Mouse (Mus musculus) frontal cortex, postnatal 25 days (tissue): ENCODE data around the gene Tbc1d10c.
"Not testable (repeated sequence)": the region's sequence is repeated elsewhere in the genome, so short reads cannot be mapped to it uniquely, and the experiment has no call there.

Experiments
- DNase-seq, 2 experiments: peaks; one replicate each; pipeline ENCODE4 v3.0.0; 2022; ENCODE audit warnings: low spot score in 2 of 2

Tbc1d10c gene

DNA sequence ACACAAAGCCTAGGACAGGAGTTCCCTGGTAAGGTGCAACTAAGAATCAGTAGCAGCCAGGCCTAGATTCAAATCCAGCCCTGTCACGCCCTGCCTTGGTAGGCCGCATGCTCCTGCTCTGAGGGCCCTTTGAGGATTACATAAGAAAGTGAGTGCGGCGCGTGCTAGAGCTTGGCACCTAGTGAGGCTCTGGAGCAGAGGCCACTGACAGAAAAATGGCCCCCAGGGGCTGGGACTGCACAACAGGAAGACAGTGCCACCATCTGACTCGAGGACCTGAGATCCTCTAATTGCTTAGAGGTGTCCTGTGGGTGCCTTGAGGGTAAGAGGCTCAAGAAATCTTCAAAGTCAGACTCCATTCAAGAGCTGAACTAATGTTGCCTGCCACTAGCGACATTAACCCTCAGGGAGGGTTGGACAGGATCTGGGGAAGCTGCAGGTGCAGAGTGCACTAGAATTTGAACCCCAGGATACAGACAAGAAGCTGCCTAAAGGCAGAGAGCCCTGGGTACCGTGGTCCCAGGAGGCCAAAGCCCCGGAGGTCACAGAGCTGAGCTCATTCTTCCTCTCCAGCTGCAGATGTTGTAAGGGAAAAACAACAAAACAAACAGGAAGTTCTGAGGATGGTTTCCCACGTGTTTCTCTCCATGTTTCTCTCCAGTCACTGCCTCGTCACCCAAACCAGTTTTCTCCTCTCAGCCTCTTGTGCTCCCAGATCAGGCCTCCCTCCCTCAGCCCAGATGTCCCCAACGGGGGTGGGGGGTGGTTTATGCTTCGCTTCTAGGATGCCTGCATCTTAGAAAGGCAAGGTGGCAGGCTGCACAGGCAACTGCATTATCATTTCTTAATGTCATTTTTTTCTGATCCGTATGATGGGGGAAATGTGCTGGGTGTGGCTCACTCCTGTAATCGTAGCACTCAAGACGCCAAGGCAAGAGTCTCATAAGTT lies 46.3 kb downstream of the Tbc1d10c start:
- no peak for DNase-seq

- DNase-seq: no peak
Observed at GRCm38 (mm10) chr19:4143759-4144268, 47.3 kb downstream of the Tbc1d10c start, which contains the start of gene Cabp4. Gene Cabp4 (minus strand): TSS chr19:4144033.

- DNase-seq: no peak
Observed at GRCm38 (mm10) chr19:4142416-4143173, 48.5 kb downstream of the Tbc1d10c start.

DNA sequence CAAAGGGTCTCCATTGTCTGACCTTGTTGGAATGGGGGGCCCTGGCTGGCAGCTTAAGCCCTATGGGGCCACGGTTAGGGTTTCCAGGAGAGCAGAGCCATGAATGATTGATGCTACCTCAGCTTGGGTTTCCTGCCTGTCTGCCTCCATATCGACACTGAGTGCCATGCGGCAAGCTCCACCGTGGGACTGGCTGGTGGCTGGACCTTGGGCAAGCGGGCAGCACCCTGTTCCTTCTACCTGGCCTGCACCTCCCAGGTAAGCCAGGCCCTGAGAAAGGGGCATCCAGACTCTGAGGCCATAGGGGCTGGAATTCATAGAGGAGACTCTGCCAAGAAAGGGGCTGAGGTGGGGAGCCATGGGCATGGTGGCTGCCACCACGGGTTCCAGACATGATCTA lies 50.9 kb downstream of the Tbc1d10c start:
- no peak for DNase-seq

GRCm38 (mm10) chr19:4139446-4139845 lies 51.6 kb downstream of the Tbc1d10c start, which contains the start of gene Gpr152:
Gene Gpr152 (plus strand): TSS chr19:4139787.
- DNase-seq: no peak

GRCm38 (mm10) chr19:4137913-4138312 lies 53.2 kb downstream of the Tbc1d10c start:
- DNase-seq: no peak

DNA sequence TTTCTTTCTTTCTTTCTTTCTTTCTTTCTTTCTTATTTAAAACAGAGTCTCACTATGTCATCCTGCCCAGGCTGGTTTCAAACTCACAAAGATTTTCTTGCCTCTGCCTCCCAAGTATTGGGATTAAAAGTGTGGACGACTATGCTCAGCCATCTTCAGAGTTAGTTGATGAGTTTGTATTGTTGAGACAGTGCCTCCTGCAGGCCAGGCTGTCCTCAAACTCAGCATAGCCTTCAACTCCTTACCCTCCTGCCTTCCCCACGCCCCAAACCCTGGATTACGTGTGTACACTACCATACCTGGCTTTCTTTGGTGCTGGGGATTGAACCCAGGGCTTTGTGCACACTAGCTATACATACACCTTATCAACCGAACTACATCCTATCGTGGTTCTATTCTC lies 54.6 kb downstream of the Tbc1d10c start:
- no peak for DNase-seq

- DNase-seq: not testable (repeated sequence)
Observed at GRCm38 (mm10) chr19:4135963-4136345, 55.1 kb downstream of the Tbc1d10c start.

GRCm38 (mm10) chr19:4135229-4135962 lies 55.7 kb downstream of the Tbc1d10c start:
- DNase-seq: not testable (repeated sequence)

DNA sequence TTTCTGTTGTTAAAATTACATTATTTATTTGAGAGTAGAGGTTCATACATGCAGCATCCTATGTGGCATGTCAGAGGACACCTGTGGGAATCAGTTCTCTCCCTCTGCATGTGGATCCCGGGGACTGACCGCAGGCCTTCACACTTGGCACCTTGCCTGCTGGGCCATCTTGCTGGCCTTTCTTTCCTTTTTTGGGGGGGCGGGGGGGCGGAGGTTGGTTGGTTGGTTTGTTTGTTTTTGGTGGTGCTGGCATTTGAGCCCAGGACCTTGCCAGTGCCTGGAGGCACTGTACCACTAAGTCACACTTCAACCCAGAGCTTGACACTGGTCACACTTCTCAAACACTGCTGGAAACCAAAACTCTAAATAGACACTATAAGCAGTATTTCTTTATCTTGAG lies 56.7 kb downstream of the Tbc1d10c start:
- DNase-seq: no peak
